Mouse (Mus musculus): ENCODE results near the gene Wfikkn2. TPM values are rescaled to one million over a fixed set of nuclear protein-coding genes. Genes with fewer than 3 reads are reported as not detected.
A peak's percentile ranks its signal among the peaks of the same experiment; 100 is the strongest.
"Not testable (repeated sequence)": the region's sequence is repeated elsewhere in the genome, so short reads cannot be mapped to it uniquely, and the experiment has no call there.

Gene Wfikkn2
- 1 to 10 TPM; 1.3 to 2.4 (median 1.9) TPM for total RNA-seq (2022)

- DNase-seq (ENCODE audit: low spot score in 2 of 2): no peak
These were observed at the start of gene Wfikkn2 for GRCm38 (mm10) chr11:94245955-94246788. Gene Wfikkn2, minus strand, starts transcription at chr11:94246005.

GRCm38 (mm10) chr11:94294996-94295845 lies 49.4 kb upstream of the Wfikkn2 start:
- no peak for DNase-seq (ENCODE audit: low spot score in 2 of 2)

GRCm38 (mm10) chr11:94290062-94290740 lies 44.4 kb upstream of the Wfikkn2 start:
- DNase-seq (ENCODE audit: low spot score in 2 of 2): no peak

GRCm38 (mm10) chr11:94287105-94287504 lies 41.3 kb upstream of the Wfikkn2 start:
- DNase-seq (ENCODE audit: low spot score in 2 of 2): no peak

GRCm38 (mm10) chr11:94285886-94286574 lies 40.2 kb upstream of the Wfikkn2 start:
- no peak for DNase-seq (ENCODE audit: low spot score in 2 of 2)

GRCm38 (mm10) chr11:94283536-94284099 lies 37.8 kb upstream of the Wfikkn2 start:
- DNase-seq (ENCODE audit: low spot score in 2 of 2): no peak

GRCm38 (mm10) chr11:94282291-94282690 lies 36.5 kb upstream of the Wfikkn2 start:
- no peak for DNase-seq (ENCODE audit: low spot score in 2 of 2)

- DNase-seq (ENCODE audit: low spot score in 2 of 2): no peak
These were observed 35.7 kb upstream of the Wfikkn2 start, which contains the start of gene Gm21885 for GRCm38 (mm10) chr11:94281199-94282181. Gene Gm21885, plus strand, starts transcription at chr11:94281873.

GRCm38 (mm10) chr11:94276869-94277337 lies 31.1 kb upstream of the Wfikkn2 start:
- peak; percentile 90 to 94 for DNase-seq (ENCODE audit: low spot score in 2 of 2)

GRCm38 (mm10) chr11:94275686-94276085 lies 29.9 kb upstream of the Wfikkn2 start:
- DNase-seq (ENCODE audit: low spot score in 2 of 2): no peak

- no peak for DNase-seq (ENCODE audit: low spot score in 2 of 2)
These were observed 29.4 kb upstream of the Wfikkn2 start for GRCm38 (mm10) chr11:94275226-94275625.

GRCm38 (mm10) chr11:94274206-94274867 lies 28.5 kb upstream of the Wfikkn2 start:
- no peak for DNase-seq (ENCODE audit: low spot score in 2 of 2)

GRCm38 (mm10) chr11:94272960-94273927 lies 27.4 kb upstream of the Wfikkn2 start:
- DNase-seq (ENCODE audit: low spot score in 2 of 2): no peak

GRCm38 (mm10) chr11:94271015-94271414 lies 25.2 kb upstream of the Wfikkn2 start:
- DNase-seq (ENCODE audit: low spot score in 2 of 2): no peak

GRCm38 (mm10) chr11:94269906-94270305 lies 24.1 kb upstream of the Wfikkn2 start:
- no peak for DNase-seq (ENCODE audit: low spot score in 2 of 2)

GRCm38 (mm10) chr11:94268761-94269160 lies 23.0 kb upstream of the Wfikkn2 start:
- DNase-seq (ENCODE audit: low spot score in 2 of 2): no peak

GRCm38 (mm10) chr11:94266155-94266554 lies 20.4 kb upstream of the Wfikkn2 start:
- DNase-seq (ENCODE audit: low spot score in 2 of 2): not testable (repeated sequence)

Data from layer of hippocampus, adult 8-10 months (tissue).